Mouse (Mus musculus) liver, embryonic 12.5 days (tissue): ENCODE results near the gene Gm29666. TPM values are rescaled to one million over a fixed set of nuclear protein-coding genes. Genes with fewer than 3 reads are reported as not detected.

Experiments used
- ATAC-seq: fragments of 200-750 bp; cut with Nextera tagmentation; 2 replicates; pipeline ENCODE4 v1.8.0; 2017; ENCODE audit warnings: moderate number of reproducible peaks, mild to moderate bottlenecking, moderate library complexity
- H3K27ac ChIP-seq: fragments of 300-500 bp; sonication (generic); 2 replicates; pipeline ENCODE4 v1.5.1; 2016; ENCODE audit warnings: mild to moderate bottlenecking
- H3K27me3 ChIP-seq: fragments of 300-500 bp; sonication (generic); replicated peaks from 2 replicates; pipeline ENCODE4 v1.6.1; 2016; ENCODE audit warnings: mild to moderate bottlenecking, moderate library complexity
- H3K36me3 ChIP-seq: fragments of 300-500 bp; sonication (generic); 2 replicates; pipeline ENCODE4 v1.6.1; 2016; ENCODE audit warnings: mild to moderate bottlenecking, moderate library complexity
- H3K4me1 ChIP-seq: fragments of 300-500 bp; sonication (generic); 2 replicates; pipeline ENCODE4 v1.6.1; 2016
- H3K4me2 ChIP-seq: fragments of 300-500 bp; sonication (generic); 2 replicates; pipeline ENCODE4 v1.6.1; 2016; ENCODE audit warnings: mild to moderate bottlenecking, moderate library complexity
- H3K4me3 ChIP-seq: fragments of 300-500 bp; sonication (generic); 2 replicates; pipeline ENCODE4 v1.5.1; 2016; ENCODE audit warnings: mild to moderate bottlenecking, moderate library complexity
- H3K9ac ChIP-seq: fragments of 300-500 bp; sonication (generic); 2 replicates; pipeline ENCODE4 v1.6.1; 2016; ENCODE audit warnings: mild to moderate bottlenecking, moderate library complexity
- H3K9me3 ChIP-seq: fragments of 300-500 bp; sonication (generic); replicated peaks from 2 replicates; pipeline ENCODE4 v1.6.1; 2016; ENCODE audit warnings: mild to moderate bottlenecking, moderate library complexity
- WGBS: fragments of 180-500 bp; shearing (Covaris S2); methylation state at CpG from one replicate; pipeline ENCODE4 v1.1.7; 2016; ENCODE audit not compliant: insufficient replicate concordance; 5-methylcytosine and 5-hydroxymethylcytosine counted together
- polyA plus RNA-seq: library from polyadenylated mRNA; unstranded; fragments of >200 nt; fragmentation: Nextera tagmentation; extraction: Ambion mirVana; gene quantifications from 2 replicates; pipeline ENCODE4 v1.2.1, GENCODE M21; 2016

Gm29666 gene
- 0.78 and 0.99 TPM in 2 replicates for polyA plus RNA-seq

DNA sequence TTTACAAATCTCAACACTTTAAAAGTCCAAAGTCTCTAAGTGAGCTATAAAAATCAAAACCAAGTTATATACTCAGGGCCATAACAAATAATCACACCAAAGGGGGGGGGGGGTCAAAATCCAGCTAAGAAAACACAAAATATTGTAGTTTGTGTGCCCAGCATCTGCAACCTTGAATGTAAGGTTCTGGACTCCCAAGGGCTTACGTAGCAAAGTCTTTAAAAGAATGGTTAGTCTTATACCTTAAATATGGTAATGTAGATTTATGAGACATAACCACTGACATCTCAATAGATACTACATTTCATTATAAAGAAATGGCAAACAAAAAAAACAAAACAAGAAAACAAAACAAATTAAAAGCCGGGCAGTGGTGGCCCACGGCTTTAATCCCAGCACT is at the start of gene Gm29666:
TSS of gene Gm29666 (minus strand) at position 101 of the 400 bp plus-strand sequence.
- Histone ChIP-seq H3K36me3 (peaks cover 35% of the 10 kb centered on the region), H3K4me2 (no peak within 1 kb of the TSS), H3K9ac (no peak within 1 kb of the TSS), H3K4me3 (no peak within 1 kb of the TSS), H3K9me3 (no peaks in the 10 kb centered on the region), H3K27me3 (no peaks in the 10 kb centered on the region), H3K27ac (no peak within 1 kb of the TSS), H3K4me1 (peaks cover 24% of the 10 kb centered on the region)
- WGBS = 79% methylated on average over 3 of the region's 3 CpGs
- no peak for ATAC-seq

DNA sequence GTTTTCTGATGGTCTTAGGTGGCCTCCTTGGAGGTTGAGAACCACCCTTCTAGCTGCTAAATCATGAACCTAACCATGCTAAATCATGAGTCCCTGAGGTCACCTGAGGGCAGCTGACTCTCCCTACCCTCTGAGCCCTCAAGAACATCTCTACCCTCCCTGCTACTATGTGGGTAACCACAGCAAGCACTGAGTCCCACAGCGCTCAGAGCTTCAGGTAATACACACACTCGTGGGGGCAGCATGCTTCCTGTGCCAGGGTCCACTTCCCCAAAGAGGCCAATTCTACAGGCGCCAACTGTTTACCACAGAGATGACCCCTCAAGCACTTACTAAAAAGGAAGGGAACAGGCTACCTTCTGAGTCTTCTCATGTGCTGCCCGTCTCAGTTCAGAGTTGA is 48.7 kb upstream of the Gm29666 start:
- Histone ChIP-seq H3K4me2 (no peak overlapping the region), H3K9me3 (no peaks in the 10 kb centered on the region), H3K27ac (no peak overlapping the region), H3K9ac (no peak overlapping the region), H3K4me3 (no peak overlapping the region), H3K36me3 (no peaks in the 10 kb centered on the region), H3K27me3 (no peaks in the 10 kb centered on the region), H3K4me1 (peaks cover 6% of the 10 kb centered on the region; the same call in 1 of the 2 replicates)
- no peak for ATAC-seq
- WGBS = 41% methylated on average over 4 of the region's 4 CpGs

DNA sequence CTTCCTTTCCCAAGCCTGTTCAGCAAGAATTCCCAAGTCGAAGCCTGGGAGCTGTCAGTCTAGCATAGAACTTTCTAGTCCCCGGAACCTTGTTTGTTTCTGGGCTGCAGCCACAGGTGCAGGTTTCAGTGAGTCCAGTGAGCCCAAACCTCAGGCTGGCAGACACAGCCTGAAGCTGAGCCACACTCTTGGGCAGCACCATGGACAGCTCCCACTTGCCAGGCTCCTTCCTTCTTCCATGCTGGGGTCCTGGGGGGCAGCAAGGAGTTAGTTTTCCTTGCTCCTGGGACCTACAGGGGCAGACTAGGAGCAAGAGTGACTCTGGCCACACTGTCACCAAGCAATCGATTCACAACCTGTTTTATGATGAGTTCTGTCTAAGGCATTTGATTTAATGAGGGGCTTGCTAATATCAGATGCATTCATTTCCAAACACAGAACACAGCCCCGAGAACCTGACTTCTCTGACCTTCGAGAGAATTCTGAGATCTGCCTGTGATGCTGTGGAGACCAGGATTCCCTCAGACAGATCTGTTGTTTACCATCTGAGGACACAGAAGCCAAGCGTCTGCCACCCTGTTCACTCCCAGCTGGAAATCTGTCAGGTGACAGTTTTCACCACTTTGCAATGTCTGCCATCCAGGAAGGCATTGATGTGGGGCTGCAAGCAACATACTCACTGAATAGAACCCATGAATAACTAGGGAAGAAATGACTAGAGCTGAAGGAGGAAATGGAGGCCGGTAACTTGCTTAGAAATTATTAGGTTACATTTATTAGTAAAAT is 45.9 kb upstream of the Gm29666 start:
- H3K4me3 ChIP-seq = no peak overlapping the region
- ATAC-seq = no peak
- 47% methylated on average over 7 of the region's 7 CpGs for WGBS
- no peak overlapping the region for H3K27ac ChIP-seq
- H3K9ac ChIP-seq = no peak overlapping the region
- no peaks in the 10 kb centered on the region for H3K9me3 ChIP-seq
- no peak overlapping the region for H3K4me2 ChIP-seq
- H3K4me1 ChIP-seq = peaks cover 1% of the 10 kb centered on the region; the same call in 1 of the 2 replicates
- H3K36me3 ChIP-seq = no peaks in the 10 kb centered on the region
- H3K27me3 ChIP-seq = no peaks in the 10 kb centered on the region

DNA sequence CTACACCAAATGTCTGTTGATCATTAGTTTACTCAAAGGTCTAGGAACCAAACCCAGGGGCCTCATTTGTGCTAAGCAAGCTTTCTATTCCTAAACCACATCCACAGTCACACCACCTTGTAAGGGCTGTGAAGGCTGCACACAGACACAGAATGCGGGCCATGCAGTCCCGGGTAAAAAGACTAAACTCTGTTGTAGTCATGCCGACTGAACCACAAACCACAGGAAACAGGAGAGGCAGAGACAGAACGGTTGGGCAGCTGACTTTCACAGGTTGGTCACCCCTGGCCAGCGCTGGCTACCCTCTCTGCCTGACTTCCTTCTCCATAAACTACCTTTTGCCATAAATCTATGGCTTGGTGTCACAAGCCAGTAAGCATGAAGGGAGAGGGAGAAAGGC is 44.9 kb upstream of the Gm29666 start:
- Histone ChIP-seq H3K27me3 (no peaks in the 10 kb centered on the region), H3K9ac (no peak overlapping the region), H3K4me3 (no peak overlapping the region), H3K36me3 (no peaks in the 10 kb centered on the region), H3K9me3 (no peaks in the 10 kb centered on the region), H3K4me2 (no peak overlapping the region), H3K4me1 (peaks cover 3% of the 10 kb centered on the region; the same call in 1 of the 2 replicates), H3K27ac (no peak overlapping the region)
- WGBS = 24% methylated on average over 5 of the region's 5 CpGs
- ATAC-seq = no peak

DNA sequence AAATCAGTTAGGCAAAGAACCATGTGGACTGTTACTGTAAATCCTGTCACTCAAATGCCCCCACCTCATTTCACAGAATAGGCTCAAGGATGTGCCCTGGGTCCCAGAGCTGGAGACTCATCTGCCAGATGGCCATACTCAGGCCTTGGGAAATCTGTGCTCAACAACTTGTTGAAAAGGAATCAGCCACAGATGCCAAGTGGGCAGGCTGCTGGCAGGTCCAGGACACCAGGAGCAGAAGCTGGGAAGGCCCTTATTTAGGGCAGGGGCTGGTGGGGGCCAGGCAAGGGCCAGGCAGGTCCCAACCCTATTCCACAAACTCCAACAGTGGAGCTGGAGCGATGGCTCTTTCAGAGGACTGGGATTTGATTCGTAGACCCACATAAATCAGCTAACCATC is 42.7 kb upstream of the Gm29666 start:
- no peaks in the 10 kb centered on the region for H3K27me3 ChIP-seq
- no peak for ATAC-seq
- H3K9me3 ChIP-seq = no peaks in the 10 kb centered on the region
- no peak overlapping the region for H3K4me2 ChIP-seq
- no peaks in the 10 kb centered on the region for H3K36me3 ChIP-seq
- no peak overlapping the region for H3K9ac ChIP-seq
- no peak overlapping the region for H3K27ac ChIP-seq
- WGBS = 65% methylated on average over 2 of the region's 2 CpGs
- no peak overlapping the region for H3K4me3 ChIP-seq
- peaks cover 3% of the 10 kb centered on the region; the same call in 1 of the 2 replicates for H3K4me1 ChIP-seq

DNA sequence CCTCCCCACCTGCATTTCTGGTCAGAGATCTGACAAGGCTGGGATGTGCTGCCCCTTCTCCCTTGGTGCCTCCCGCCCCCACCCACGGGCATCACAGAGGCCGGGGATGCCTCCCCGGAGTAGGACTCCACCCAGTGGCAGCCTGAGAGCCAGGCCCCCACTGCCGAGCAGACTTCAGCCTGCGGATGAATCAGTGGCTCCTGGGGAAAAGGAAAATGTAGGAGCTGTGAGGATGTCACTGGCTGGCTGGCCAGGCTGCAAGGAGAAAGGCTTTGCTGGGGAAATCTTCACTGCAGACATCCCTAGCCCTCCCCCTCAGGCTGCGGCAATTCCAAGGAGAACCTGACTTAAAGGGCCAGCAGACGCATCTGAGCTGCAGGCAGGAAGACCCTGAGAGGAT is 40.9 kb upstream of the Gm29666 start:
- WGBS = 35% methylated on average over 8 of the region's 8 CpGs
- no peak overlapping the region for H3K9ac ChIP-seq
- H3K9me3 ChIP-seq = no peaks in the 10 kb centered on the region
- H3K4me2 ChIP-seq = no peak overlapping the region
- H3K4me3 ChIP-seq = no peak overlapping the region
- H3K36me3 ChIP-seq = no peaks in the 10 kb centered on the region
- H3K4me1 ChIP-seq = 0 out of 2 replicates have a peak, but pooled peaks cover 3% of the 10 kb centered on the region
- H3K27ac ChIP-seq = no peak overlapping the region
- H3K27me3 ChIP-seq = no peaks in the 10 kb centered on the region
- no peak for ATAC-seq

DNA sequence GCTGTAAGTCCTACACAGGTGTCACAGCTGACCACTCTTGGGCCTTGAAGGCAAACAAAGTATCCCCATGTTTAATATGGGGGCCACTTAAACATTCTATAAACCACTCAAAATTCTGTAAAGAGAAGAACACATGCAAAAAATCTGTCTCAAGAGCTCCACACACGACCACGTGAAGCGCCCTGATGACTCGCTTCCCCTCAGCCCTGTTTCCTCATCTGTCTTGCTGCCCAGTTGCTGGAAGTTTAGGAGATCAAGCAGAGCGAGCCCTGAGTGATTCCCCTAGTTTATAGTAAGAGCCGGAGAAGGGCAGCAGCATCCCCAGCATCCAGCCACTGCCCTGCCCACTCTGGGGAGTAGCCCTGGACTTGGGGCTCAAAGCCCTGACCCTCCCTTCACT is 40.1 kb upstream of the Gm29666 start:
- H3K4me1 ChIP-seq = 0 out of 2 replicates have a peak, but pooled peaks cover 3% of the 10 kb centered on the region
- 61% methylated on average over 6 of the region's 6 CpGs for WGBS
- H3K4me3 ChIP-seq = no peak overlapping the region
- no peaks in the 10 kb centered on the region for H3K9me3 ChIP-seq
- H3K36me3 ChIP-seq = no peaks in the 10 kb centered on the region
- H3K9ac ChIP-seq = no peak overlapping the region
- no peak overlapping the region for H3K27ac ChIP-seq
- H3K27me3 ChIP-seq = no peaks in the 10 kb centered on the region
- ATAC-seq = no peak
- H3K4me2 ChIP-seq = no peak overlapping the region

DNA sequence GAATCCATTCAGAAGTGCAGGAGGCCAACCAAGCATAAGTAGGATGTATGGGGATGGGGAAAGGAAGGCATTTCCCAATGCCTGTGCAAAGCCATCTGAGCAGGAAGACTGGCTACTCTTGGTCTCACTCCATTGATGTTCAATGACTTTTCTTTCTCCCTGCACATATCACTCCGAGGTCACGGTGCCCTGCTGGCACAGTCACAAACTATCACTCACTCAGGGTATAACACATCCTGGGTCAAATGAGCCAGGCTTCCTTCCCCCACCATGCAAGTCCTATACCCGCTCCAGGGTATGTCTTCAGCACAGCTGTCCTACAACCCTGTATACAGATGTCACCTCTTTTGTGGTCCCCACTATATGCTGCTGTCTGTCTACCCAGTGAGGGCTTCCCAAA is 38.5 kb upstream of the Gm29666 start:
- H3K4me1 ChIP-seq = 0 out of 2 replicates have a peak, but pooled peaks cover 3% of the 10 kb centered on the region
- 73% methylated on average over 3 of the region's 3 CpGs for WGBS
- H3K4me3 ChIP-seq = no peak overlapping the region
- H3K9me3 ChIP-seq = no peaks in the 10 kb centered on the region
- H3K27me3 ChIP-seq = no peaks in the 10 kb centered on the region
- H3K27ac ChIP-seq = no peak overlapping the region
- H3K4me2 ChIP-seq = no peak overlapping the region
- no peak overlapping the region for H3K9ac ChIP-seq
- no peak for ATAC-seq
- no peaks in the 10 kb centered on the region for H3K36me3 ChIP-seq

DNA sequence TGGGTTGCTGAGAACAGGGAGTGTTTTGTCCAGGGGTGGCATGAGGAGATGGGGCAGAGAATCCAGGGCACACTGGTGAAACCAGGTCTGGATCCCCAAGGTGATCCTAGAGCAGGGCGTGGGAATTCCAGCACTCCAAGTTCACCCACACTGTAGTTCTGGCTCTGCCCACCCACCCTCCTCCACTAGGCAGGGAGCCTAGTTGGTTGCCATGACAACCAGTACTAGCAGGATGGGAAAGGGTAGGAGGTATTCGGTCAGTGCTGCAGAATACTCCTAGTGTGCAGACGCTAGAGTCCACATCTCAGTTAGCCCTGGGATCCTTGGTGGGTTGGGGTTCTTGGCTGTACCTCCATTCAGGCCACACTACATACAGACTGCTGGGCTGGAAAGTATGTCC is 38.0 kb upstream of the Gm29666 start:
- H3K4me1 ChIP-seq = 0 out of 2 replicates have a peak, but pooled peaks cover 3% of the 10 kb centered on the region
- H3K9me3 ChIP-seq = no peaks in the 10 kb centered on the region
- H3K4me2 ChIP-seq = no peak overlapping the region
- no peak for ATAC-seq
- H3K27me3 ChIP-seq = no peaks in the 10 kb centered on the region
- H3K27ac ChIP-seq = no peak overlapping the region
- H3K9ac ChIP-seq = no peak overlapping the region
- H3K4me3 ChIP-seq = no peak overlapping the region
- 53% methylated on average over 3 of the region's 3 CpGs for WGBS
- peaks cover 4% of the 10 kb centered on the region; the same call in 1 of the 2 replicates for H3K36me3 ChIP-seq

DNA sequence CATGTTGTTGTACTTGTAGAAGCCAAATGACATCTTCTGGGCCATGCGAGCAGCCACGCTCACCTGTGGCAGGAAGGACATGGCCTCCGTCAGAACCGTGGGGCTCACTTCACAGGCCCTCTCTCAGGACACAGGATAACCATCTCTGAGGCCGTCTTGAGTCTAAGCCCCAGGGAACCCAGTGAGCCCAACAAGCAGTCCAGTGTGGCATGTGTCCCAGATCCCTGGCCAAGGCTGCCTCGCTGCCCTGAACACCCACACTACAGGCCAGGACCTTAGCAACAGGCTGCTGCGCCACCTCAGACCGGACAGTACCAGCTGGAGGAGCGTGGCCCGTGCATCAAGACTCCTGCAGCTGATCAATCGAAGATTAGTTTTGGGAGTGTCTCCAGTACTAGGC is 33.4 kb upstream of the Gm29666 start:
- ATAC-seq = no peak
- H3K4me3 ChIP-seq = no peak overlapping the region
- no peak overlapping the region for H3K4me2 ChIP-seq
- no peak overlapping the region for H3K9ac ChIP-seq
- no peaks in the 10 kb centered on the region for H3K4me1 ChIP-seq
- no peaks in the 10 kb centered on the region for H3K27me3 ChIP-seq
- 82% methylated on average over 11 of the region's 11 CpGs for WGBS
- H3K9me3 ChIP-seq = no peaks in the 10 kb centered on the region
- H3K27ac ChIP-seq = no peak overlapping the region
- peaks cover 23% of the 10 kb centered on the region; the same call in 1 of the 2 replicates for H3K36me3 ChIP-seq

DNA sequence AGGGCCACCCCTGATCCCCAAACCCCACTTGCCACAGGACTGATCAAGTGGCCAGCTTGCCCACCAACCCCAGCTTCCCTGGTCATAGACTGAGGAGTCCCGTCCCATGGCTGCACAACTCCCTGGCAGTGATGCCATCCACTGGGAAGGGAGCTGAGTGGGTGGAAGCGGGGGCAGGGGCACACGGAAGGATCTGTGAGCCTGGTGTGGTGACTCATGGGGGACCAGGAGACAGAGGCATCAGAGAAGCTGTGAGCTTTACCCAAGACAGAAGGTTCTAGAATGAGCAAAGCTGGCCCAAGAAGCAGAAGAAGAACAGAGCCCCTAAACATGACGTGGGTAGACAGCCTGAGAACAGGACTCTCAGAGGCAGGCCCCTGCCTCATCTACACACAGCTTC is 30.2 kb upstream of the Gm29666 start:
- 77% methylated on average over 4 of the region's 4 CpGs for WGBS
- no peaks in the 10 kb centered on the region for H3K9me3 ChIP-seq
- H3K4me3 ChIP-seq = no peak overlapping the region
- H3K36me3 ChIP-seq = peaks cover 23% of the 10 kb centered on the region; the same call in 1 of the 2 replicates
- no peaks in the 10 kb centered on the region for H3K4me1 ChIP-seq
- no peak overlapping the region for H3K4me2 ChIP-seq
- no peaks in the 10 kb centered on the region for H3K27me3 ChIP-seq
- H3K9ac ChIP-seq = no peak overlapping the region
- no peak overlapping the region for H3K27ac ChIP-seq
- ATAC-seq = no peak

DNA sequence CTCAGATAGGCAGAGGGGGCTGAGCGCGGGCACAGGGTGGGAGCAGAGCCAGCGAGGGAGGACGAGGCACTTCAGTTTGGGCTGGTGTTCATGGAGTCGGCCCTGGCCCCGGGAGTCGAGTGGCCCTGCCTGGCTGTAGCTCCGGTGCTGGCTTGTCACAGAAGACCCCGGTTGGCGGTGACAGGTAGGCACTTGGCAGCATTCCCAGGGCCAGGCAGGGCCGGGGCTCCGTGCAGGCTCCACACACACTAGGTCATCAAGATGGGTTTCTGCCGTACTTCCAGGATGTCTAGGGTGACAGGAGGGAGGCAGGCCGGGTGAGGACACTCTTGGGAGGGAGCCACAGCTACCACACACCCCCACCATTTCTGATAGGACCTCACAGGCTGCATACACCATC is 29.2 kb upstream of the Gm29666 start:
- 84% methylated on average over 14 of the region's 14 CpGs for WGBS
- ATAC-seq = no peak
- Histone ChIP-seq H3K4me1 (no peaks in the 10 kb centered on the region), H3K4me3 (no peak overlapping the region), H3K4me2 (no peak overlapping the region), H3K36me3 (peaks cover 23% of the 10 kb centered on the region; the same call in 1 of the 2 replicates), H3K9me3 (no peaks in the 10 kb centered on the region), H3K27me3 (no peaks in the 10 kb centered on the region), H3K27ac (no peak overlapping the region), H3K9ac (no peak overlapping the region)
